Mouse (Mus musculus): ENCODE measurements around the gene Lsm7.

The Lsm7 gene

DNA sequence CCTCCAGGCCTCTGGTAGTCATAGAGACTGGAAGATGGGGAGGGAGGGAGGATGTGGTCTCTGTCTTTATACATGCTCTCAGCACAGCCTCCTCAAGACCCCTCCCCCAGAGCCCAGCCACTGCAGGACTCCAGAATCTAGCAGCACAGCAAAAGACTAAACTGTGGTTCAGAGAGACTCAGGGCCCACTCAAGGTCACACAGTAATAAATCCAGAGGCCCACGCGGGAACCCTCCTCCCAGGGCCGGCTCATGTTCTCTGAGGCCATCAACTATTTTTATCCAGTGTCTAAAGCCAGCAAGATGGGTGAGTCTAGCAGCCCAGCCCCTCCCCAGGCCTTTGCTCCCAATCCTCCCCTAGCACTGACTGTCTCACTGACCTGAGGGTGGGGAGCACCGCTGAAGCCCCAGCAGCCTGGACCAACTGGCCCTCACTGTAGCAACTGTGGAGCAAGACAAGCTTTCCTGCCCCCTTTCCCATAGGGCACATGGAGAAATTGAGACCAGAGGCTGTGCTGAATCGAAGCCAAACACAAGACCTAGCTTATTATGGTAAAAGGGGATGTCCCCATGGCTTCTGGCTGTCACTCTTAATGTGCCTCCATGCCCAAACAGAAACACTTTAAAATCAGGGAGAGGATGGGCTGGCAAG is 42.5 kb downstream of the Lsm7 start:
- no peak for DNase-seq (ENCODE audit: low read depth)

DNA sequence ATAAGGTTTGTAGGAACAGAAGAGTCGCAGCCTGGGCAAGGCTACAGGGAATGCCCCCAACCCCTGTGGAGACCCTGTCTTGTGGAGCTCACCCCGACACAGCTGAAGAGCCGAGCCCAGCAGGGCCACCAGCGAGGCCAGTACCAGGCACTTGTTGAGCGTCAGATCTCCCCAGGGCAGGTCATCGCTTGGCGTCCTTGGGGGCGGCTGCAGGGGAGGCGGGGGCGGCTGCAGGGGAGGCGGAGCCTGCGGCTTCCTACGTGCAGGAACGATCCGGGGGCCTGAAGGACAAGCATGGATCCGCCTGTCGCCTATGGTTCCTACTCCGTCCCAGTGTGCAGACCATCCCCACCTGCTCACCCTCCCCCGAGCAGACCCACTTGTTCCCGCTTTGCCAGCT is 44.9 kb downstream of the Lsm7 start:
- no peak for DNase-seq (ENCODE audit: low read depth)

DNA sequence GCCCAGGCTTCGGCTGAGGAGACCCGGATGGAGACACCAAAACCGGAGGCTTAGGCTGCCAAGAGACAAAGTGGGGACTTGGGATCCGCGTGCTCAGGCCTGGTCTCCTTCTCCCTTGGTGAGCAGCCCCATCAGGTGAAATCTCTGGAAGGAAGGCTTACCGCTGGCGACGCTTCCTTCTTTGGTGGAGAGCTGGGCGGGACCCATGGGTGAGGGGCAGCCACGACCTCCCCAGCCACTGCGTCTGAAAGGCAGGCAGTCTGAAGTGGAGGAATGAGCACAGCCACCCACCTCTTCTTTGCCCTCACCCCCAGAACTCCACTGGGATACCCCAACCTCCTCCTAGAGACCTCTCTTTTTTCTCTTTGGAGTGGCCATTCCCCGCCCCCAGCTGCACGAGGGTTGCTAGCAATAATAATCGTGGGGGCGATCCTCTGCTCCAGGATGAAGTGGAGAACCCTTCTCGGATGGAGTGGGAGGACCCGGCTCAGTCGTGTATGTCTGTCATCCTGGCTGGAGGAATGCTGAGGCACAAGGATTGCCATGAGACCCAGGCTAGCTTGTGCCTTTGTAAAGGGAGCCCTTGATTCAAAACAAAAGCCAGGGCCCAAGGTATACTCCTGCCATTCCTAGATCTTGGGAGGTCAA is 45.9 kb downstream of the Lsm7 start:
- no peak for DNase-seq (ENCODE audit: low read depth)

DNA sequence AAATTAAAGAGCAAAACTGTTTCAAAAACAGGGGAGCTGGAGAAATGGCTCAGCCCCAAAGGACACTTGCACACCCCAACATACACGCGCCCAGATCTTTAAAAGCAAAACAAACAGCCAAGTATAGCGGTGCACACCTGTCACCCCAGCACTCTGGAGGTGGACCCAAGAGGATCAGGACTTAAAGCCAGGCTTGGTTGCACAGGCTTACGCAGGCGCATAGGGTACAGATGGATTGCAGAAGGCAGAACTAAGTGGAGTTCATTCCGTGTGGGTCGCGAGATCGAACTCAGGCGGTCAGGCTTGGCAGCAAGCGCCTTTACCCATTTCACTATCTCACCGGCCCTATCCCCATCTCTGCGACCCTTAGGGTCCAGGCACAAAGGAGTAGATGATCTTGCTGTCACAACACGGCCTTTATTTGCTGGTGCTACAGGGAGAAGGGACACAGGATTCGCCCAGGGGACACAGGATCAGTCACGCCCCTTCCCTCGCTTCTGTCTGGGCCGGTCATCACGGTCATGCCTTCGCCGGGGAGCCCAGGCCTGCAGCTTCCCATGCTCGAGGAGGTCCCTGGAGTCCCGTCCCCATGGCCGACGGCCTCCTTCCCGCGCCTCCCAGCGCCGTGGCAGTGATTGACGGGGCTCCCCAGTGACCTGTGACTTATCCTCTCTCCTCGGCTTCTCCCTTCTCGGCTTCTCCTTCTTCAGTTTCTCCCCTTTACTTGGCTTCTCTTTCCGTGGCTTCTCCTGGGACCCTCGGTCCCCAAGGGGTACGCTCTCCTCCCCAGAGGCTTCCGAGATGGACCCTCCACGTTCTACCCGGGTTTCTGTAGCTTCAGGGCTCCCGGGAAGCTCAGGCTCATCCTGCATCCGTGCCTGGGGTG is 46.7 kb downstream of the Lsm7 start:
- DNase-seq (ENCODE audit: low read depth): no peak

DNA sequence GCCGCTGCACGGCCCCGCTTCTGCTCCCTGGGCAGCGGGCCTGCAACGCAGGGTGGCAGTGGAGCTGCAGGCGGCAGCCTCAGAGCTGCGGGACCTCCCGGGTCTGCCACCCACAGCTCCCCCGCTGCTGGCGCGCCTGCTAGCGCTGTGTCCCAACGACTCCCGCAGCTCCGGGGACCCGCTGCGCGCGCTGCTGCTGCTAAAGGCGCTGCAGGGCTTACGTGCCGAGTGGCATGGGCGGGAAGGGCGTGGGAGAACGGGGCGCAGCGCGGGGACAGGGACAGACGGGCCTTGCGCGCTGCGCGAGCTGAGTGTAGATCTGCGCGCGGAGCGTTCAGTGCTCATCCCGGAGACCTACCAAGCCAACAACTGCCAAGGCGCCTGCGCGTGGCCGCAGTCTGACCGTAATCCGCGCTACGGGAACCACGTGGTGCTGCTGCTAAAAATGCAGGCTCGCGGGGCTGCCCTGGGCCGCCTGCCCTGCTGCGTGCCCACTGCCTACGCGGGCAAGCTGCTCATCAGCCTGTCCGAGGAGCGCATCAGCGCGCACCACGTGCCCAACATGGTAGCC is 47.9 kb downstream of the Lsm7 start:
- no peak for DNase-seq (ENCODE audit: low read depth)

DNA sequence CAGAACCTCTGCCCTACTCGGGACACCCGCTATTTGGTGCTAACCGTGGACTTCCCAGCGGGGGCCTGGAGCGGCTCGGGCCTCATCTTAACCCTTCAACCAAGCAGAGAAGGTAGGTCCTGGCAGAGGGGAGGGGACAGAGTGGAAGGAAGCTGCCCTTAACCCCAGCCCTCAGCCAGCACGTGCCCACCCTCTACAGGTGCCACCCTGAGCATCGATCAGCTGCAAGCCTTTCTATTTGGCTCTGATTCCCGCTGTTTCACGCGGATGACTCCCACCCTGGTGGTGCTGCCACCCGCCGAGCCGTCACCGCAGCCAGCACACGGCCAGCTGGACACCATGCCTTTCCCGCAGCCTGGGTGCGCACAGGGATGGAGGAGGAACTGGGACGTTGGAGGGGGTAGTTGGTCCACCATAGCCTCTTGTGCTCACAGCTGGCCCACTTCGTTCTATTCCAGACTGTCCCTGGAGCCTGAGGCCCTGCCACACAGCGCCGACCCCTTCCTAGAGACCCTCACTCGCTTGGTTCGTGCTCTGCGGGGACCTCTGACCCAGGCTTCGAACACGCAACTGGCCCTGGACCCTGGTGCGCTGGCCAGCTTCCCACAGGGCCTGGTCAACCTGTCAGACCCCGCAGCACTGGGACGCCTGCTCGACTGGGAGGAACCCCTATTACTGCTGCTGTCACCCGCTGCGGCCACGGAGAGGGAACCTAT is 48.5 kb downstream of the Lsm7 start:
- no peak for DNase-seq (ENCODE audit: low read depth)

DNA sequence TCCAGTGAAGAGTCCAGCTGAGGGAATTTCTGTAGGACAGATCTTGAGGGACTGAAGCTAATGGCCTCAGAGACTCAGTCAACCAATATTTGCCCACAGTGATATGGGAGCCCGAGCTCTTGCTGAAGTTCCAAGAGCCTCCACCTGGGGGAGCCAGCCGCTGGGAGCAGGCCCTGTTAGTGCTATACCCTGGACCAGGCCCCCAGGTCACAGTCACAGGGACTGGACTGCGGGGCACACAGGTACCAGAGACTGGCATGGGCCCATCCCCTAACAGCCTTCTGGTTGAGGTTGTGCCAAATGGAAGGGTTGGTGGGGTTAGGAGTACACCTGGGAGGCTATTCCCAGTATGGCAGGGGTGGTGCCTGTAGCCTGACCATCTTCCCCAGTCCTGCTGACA is 49.1 kb downstream of the Lsm7 start:
- peak; percentile 71 for DNase-seq (ENCODE audit: low read depth)

DNA sequence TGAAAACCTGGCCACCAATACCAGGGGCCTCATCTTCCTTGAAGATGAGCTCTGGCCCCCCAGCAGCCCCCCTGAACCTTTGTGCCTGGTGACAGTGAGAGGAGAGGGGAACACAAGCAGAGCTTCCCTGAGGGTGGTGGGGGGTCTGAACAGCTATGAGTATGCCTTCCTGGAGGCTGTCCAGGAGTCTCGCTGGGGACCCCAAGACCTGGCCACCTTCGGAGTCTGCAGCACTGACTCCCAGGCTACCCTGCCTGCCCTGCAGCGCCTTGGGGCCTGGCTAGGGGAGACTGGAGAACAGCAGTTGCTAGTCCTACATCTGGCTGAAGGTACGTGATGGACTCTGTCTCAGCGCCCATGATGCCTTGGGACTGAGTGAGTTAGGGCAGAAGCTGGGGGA is 49.7 kb downstream of the Lsm7 start:
- DNase-seq (ENCODE audit: low read depth): no peak

DNA sequence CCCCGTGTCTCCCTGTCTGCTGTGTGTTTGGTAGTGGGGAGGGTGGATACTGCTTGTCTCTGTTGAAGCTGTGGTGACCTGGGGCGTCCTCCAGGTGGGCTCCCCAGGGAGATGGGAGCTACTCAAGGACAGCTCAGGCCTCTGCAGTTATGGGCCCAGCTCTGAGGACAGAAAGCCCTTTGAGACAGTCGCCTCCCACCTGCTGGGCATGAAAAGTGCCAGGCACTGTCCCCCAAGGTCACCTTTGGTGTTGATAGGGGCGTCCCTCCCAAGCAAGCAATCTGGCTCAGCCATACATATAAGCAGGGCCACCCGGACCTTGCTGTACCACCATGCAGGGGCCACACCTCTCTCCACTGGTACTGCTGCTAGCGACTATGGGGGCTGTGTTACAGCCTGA is 50.1 kb downstream of the Lsm7 start, which contains the start of gene Amh:
TSS of gene Amh (plus strand) at position 328 of the 400 bp plus-strand sequence.
- DNase-seq (ENCODE audit: low read depth): no peak

DNA sequence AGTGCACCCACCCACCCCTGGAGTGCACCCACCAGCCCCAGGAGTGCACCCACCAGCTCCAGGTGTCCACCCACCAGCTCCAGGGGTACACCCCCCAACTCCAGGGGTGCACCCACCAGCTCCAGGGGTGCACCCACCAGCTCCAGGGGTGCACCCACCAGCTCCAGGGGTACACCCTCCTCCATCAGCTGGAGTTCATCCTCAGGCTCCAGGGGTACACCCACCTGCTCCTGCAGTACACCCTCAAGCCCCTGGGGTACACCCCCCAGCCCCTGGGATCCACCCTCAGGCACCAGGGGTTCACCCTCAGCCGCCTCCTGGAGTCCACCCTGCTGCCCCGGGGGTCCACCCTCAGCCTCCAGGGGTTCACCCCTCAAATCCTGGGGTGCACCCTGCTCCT is 50.7 kb downstream of the Lsm7 start:
- no peak for DNase-seq (ENCODE audit: low read depth)

DNA sequence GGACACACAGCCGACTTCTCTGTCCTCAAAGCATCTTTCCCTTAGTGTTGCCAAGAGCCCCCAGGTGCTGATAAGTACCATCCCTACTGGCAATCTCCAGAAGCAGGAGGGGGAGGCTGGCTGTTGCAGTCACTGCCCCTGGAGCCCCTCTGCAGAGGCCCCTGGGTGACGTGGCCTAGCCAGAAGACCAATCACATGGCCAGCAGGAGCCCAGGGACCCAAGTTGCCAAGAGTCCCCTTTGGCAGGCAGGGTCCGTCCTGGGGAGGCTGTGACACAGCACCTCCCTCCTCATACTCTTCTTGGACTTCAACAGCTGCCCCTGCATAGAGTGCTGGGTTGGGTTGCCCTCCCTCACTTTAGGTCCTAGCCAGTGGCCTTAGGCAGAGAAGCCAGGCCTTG is 52.0 kb downstream of the Lsm7 start:
- no peak for DNase-seq (ENCODE audit: low read depth)

Measured in c-Kit-positive CD71-negative TER-119-negative erythroid progenitor cells, embryonic 14.5 days (primary cell).